Mouse (Mus musculus) ES-CJ7 (cell line): ENCODE results near the gene Bglap2.

Source experiments
- DNase-seq: peaks from one replicate; pipeline ENCODE4 v3.0.0; 2011; ENCODE audit warnings: low read depth, low spot score

Gene Bglap2

GRCm38 (mm10) chr3:88350732-88351131 lies 27.8 kb downstream of the Bglap2 start:
- DNase-seq: no peak

GRCm38 (mm10) chr3:88339006-88339405 lies 39.5 kb downstream of the Bglap2 start:
- DNase-seq: no peak

- no peak for DNase-seq
These were observed 40.2 kb downstream of the Bglap2 start for GRCm38 (mm10) chr3:88338316-88338715.

GRCm38 (mm10) chr3:88337367-88338020 lies 41.0 kb downstream of the Bglap2 start:
- peak; percentile 55 for DNase-seq

- DNase-seq: peak; percentile 97
These were observed 42.2 kb downstream of the Bglap2 start, which contains the start of the genes Tmem79 and Smg5 for GRCm38 (mm10) chr3:88336058-88337013. Gene Tmem79 (minus strand): TSS chr3:88336148. Gene Smg5 (plus strand): TSS chr3:88336260.

- peak; percentile 40 for DNase-seq
These were observed 43.0 kb downstream of the Bglap2 start for GRCm38 (mm10) chr3:88335436-88336053.

- DNase-seq: no peak
These were observed 43.5 kb downstream of the Bglap2 start for GRCm38 (mm10) chr3:88334902-88335435.

- peak; percentile 74 for DNase-seq
These were observed 44.4 kb downstream of the Bglap2 start for GRCm38 (mm10) chr3:88334029-88334658.

GRCm38 (mm10) chr3:88331282-88331681 lies 47.2 kb downstream of the Bglap2 start:
- DNase-seq: peak; percentile 76

GRCm38 (mm10) chr3:88328956-88329355 lies 49.5 kb downstream of the Bglap2 start:
- DNase-seq: no peak
